Mouse (Mus musculus): ENCODE measurements at regions not wholly inside any gene's neighbourhood (a gene's known extent, or its start where the extent isn't known, plus 50 kb on each side); places are given as distances from the start of the nearest gene placed in this dataset.

DNA sequence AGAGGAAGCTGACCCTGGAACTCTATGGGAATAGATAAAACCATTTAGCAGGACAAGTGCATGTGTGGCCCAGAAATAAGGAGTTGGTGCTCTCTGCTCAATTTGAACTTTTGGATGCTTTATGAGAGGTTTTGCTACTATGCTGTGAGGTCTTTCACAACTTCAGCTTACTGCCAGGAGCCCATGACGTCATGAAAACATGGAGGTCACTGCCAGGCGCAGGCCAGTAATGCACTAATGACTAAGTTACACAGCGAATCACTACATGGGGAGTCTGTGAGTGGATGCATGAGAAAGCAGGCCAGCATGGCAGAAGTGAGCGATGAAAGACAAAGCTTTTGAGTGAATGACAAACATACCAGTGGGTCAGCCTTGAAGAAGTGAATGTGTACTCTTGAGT is 93.9 kb upstream of the Rtl1 start:
- no peak for TF ChIP-seq CTCF (IDR thresholded peaks at IDR 0.05)
- no peak for TF ChIP-seq EP300 (IDR thresholded peaks at IDR 0.05; ENCODE audit: insufficient read depth, low read depth, low read length)
